Mouse (Mus musculus): ENCODE data around the gene Card11. TPM values are rescaled to one million over a fixed set of nuclear protein-coding genes. Genes with fewer than 3 reads are reported as not detected.

Gene Card11
- polyA plus RNA-seq, 1 experiment from 2014 or later: 0.43 TPM

DNA sequence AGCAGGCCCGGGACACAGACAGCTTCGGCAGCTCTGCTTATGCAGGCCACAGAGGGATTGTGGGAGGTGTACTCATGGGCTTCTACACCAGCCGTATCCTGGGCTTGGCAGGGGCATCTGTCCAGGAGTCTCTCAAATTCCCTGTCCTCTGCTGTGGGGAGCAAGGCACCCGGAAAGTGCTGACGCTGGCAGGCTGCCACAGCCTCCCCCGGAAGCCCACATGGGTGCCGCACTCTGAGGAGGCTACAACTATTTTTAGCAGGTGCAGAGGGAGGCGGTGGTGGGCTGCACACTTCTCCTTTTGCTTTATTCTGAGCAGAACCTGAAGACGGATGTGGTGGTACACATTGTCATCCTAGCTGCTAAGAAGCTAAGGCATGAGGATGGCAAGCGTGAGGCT, 52.4 kb downstream of the Card11 start:
- ATAC-seq: no peak
- no peak overlapping the region for H3K4me2 ChIP-seq (replicated peaks; ENCODE audit: low read depth)
- H3K4me3 ChIP-seq (ENCODE audit: low read depth, low read length): no peak overlapping the region
- no peak overlapping the region for H3K9ac ChIP-seq (ENCODE audit: low read depth, low read length)
- no peaks in the 10 kb centered on the region for H3K36me3 ChIP-seq (ENCODE audit: control insufficient read depth, insufficient read depth)
- H3K9me3 ChIP-seq (ENCODE audit: control insufficient read depth): no peaks in the 10 kb centered on the region
- WGBS: 67% methylated on average over 10 of the region's 10 CpGs
- TF ChIP-seq CTCF (IDR thresholded peaks at IDR 0.05; ENCODE audit: low read depth): no peak
- no peaks in the 10 kb centered on the region for H3K27me3 ChIP-seq (replicated peaks; ENCODE audit: control insufficient read depth, insufficient read depth, low read length)
- H3K4me1 ChIP-seq (replicated peaks; ENCODE audit: control insufficient read depth, insufficient read depth, low read length): no peaks in the 10 kb centered on the region
- H3K27ac ChIP-seq (ENCODE audit: low read depth, low read length): no peak overlapping the region

GRCm38 (mm10) chr5:140946034-140946433, 54.3 kb downstream of the Card11 start:
- no peak overlapping the region for H3K9ac ChIP-seq (ENCODE audit: low read depth, low read length)
- no peaks in the 10 kb centered on the region for H3K9me3 ChIP-seq (ENCODE audit: control insufficient read depth)
- no peaks in the 10 kb centered on the region for H3K4me1 ChIP-seq (replicated peaks; ENCODE audit: control insufficient read depth, insufficient read depth, low read length)
- no peak for TF ChIP-seq CTCF (IDR thresholded peaks at IDR 0.05; ENCODE audit: low read depth)
- H3K36me3 ChIP-seq (ENCODE audit: control insufficient read depth, insufficient read depth): no peaks in the 10 kb centered on the region
- 48% methylated on average over 6 of the region's 6 CpGs for WGBS
- H3K27ac ChIP-seq (ENCODE audit: low read depth, low read length): no peak overlapping the region
- H3K4me3 ChIP-seq (ENCODE audit: low read depth, low read length): no peak overlapping the region
- ATAC-seq: no peak
- H3K27me3 ChIP-seq (replicated peaks; ENCODE audit: control insufficient read depth, insufficient read depth, low read length): no peaks in the 10 kb centered on the region
- no peak overlapping the region for H3K4me2 ChIP-seq (replicated peaks; ENCODE audit: low read depth)

DNA sequence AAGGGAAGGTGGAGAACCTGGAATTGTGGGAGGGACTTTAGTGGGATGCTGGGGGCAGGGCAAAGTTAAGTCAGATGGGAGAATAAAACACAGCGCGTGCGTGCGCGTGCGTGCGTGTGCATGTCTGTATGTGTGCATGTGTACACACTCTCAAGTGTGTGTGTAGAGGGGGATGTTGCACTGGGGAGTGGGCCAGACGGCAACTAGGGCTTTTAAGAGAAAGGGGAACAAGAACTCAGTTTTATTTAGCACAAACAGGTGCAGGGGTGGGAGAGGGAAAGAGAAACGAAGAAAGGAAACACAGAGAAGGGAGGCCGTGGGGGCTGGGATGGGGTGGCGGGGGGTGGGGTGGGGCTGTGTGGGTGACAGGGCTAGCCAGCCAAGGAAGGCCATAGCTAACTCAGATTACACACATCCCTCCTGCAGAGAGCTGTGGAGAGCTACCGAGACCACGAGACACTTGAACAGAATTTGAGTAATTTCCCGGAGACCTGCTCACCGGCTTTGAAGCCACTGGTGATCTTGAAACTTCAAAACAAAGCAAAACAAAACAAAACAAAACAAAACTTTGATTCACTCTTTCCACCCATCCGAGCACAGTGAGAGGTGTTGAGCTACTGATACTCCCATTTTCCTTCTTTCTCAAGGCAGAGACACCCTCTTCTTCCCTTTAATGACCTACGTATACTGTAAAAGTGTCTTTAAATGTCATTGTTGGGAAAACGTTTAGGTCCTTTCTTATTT, 55.8 kb downstream of the Card11 start:
- WGBS: 74% methylated on average over 18 of the region's 18 CpGs
- Histone ChIP-seq H3K9ac (ENCODE audit: low read depth, low read length) (no peak overlapping the region), H3K4me2 (replicated peaks; ENCODE audit: low read depth) (no peak overlapping the region), H3K27ac (ENCODE audit: low read depth, low read length) (no peak overlapping the region), H3K27me3 (replicated peaks; ENCODE audit: control insufficient read depth, insufficient read depth, low read length) (no peaks in the 10 kb centered on the region), H3K4me3 (ENCODE audit: low read depth, low read length) (no peak overlapping the region), H3K36me3 (ENCODE audit: control insufficient read depth, insufficient read depth) (no peaks in the 10 kb centered on the region), H3K9me3 (ENCODE audit: control insufficient read depth) (no peaks in the 10 kb centered on the region), H3K4me1 (replicated peaks; ENCODE audit: control insufficient read depth, insufficient read depth, low read length) (no peaks in the 10 kb centered on the region)
- no peak for TF ChIP-seq CTCF (IDR thresholded peaks at IDR 0.05; ENCODE audit: low read depth)
- ATAC-seq: no peak

GRCm38 (mm10) chr5:140940923-140941491, 59.4 kb downstream of the Card11 start:
- Histone ChIP-seq H3K36me3 (ENCODE audit: control insufficient read depth, insufficient read depth) (no peaks in the 10 kb centered on the region), H3K27me3 (replicated peaks; ENCODE audit: control insufficient read depth, insufficient read depth, low read length) (no peaks in the 10 kb centered on the region), H3K9me3 (ENCODE audit: control insufficient read depth) (no peaks in the 10 kb centered on the region), H3K4me2 (replicated peaks; ENCODE audit: low read depth) (no peak overlapping the region), H3K4me1 (replicated peaks; ENCODE audit: control insufficient read depth, insufficient read depth, low read length) (no peaks in the 10 kb centered on the region), H3K4me3 (ENCODE audit: low read depth, low read length) (no peak overlapping the region), H3K27ac (ENCODE audit: low read depth, low read length) (no peak overlapping the region), H3K9ac (ENCODE audit: low read depth, low read length) (no peak overlapping the region)
- 74% methylated on average over 14 of the region's 14 CpGs for WGBS
- no peak for TF ChIP-seq CTCF (IDR thresholded peaks at IDR 0.05; ENCODE audit: low read depth)
- ATAC-seq: no peak

DNA sequence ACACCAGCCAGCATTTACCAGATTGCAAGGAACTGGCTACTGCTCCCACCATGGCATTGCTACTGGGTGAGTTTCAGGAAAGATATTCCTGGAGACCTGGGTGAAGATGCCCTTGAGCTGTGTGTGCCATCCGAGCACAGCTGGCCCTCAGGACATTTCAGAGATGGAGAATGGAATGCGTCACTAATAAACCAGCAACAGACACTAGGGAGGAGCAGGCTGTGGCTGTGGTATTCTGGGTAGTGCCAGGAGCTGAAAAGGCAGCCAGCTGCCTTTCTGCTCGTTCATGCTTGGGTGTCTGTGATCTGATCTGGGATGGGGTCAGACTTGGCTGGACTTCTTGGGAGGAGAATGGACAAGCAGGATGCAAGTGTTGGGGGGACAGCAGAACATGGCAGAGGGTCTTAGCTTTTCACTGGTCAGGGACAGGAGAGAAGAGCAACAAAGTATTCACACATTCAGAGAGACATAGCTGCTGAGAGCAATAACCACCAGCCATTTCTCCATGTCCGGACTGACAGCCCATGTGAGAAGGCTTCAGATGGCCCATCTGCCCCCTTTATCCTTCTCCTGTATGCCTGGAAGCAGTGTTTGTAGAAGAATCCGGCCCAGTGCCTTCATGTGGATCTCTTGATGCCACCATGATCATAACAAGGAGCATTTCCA, 60.0 kb downstream of the Card11 start:
- Histone ChIP-seq H3K9me3 (ENCODE audit: control insufficient read depth) (no peaks in the 10 kb centered on the region), H3K4me3 (ENCODE audit: low read depth, low read length) (no peak overlapping the region), H3K36me3 (ENCODE audit: control insufficient read depth, insufficient read depth) (no peaks in the 10 kb centered on the region), H3K27me3 (replicated peaks; ENCODE audit: control insufficient read depth, insufficient read depth, low read length) (no peaks in the 10 kb centered on the region), H3K9ac (ENCODE audit: low read depth, low read length) (no peak overlapping the region), H3K4me1 (replicated peaks; ENCODE audit: control insufficient read depth, insufficient read depth, low read length) (no peaks in the 10 kb centered on the region), H3K27ac (ENCODE audit: low read depth, low read length) (no peak overlapping the region), H3K4me2 (replicated peaks; ENCODE audit: low read depth) (no peak overlapping the region)
- no peak for ATAC-seq
- TF ChIP-seq CTCF (IDR thresholded peaks at IDR 0.05; ENCODE audit: low read depth): no peak
- 67% methylated on average over 5 of the region's 5 CpGs for WGBS

DNA sequence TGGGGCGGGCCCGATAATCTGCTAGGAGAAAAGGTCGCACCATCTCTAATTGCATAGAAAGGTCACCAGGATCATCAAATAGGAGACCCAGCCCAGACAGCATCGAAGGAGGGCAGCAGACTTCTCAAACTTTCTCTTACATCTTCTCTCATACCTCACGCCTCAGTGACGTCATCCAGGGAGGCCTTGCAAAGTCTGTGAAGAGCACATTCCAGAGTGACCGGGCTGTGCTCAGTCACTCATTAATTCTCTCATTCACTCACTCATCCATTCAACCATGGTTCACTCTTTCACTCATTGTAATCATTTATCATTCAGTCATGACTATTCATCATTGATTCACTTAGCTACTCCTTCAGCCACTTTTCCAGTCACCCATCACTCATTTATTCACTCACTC, 63.6 kb downstream of the Card11 start:
- H3K4me1 ChIP-seq (replicated peaks; ENCODE audit: control insufficient read depth, insufficient read depth, low read length): no peaks in the 10 kb centered on the region
- H3K9me3 ChIP-seq (ENCODE audit: control insufficient read depth): no peaks in the 10 kb centered on the region
- no peak overlapping the region for H3K4me2 ChIP-seq (replicated peaks; ENCODE audit: low read depth)
- H3K36me3 ChIP-seq (ENCODE audit: control insufficient read depth, insufficient read depth): no peaks in the 10 kb centered on the region
- no peak for ATAC-seq
- 81% methylated on average over 7 of the region's 7 CpGs for WGBS
- no peak overlapping the region for H3K4me3 ChIP-seq (ENCODE audit: low read depth, low read length)
- no peak overlapping the region for H3K9ac ChIP-seq (ENCODE audit: low read depth, low read length)
- no peak overlapping the region for H3K27ac ChIP-seq (ENCODE audit: low read depth, low read length)
- TF ChIP-seq CTCF (IDR thresholded peaks at IDR 0.05; ENCODE audit: low read depth): no peak
- H3K27me3 ChIP-seq (replicated peaks; ENCODE audit: control insufficient read depth, insufficient read depth, low read length): no peaks in the 10 kb centered on the region
